Mouse (Mus musculus): ENCODE data around the gene Etaa1.

GRCm38 (mm10) chr11:17952791-17953190, 884 bp downstream of the Etaa1 start:
- TF ChIP-seq NANOG (IDR thresholded peaks at IDR 0.05; ENCODE audit: borderline replicate concordance, low read length) (no peak), CTCF (conservative IDR thresholded peaks at IDR 0.05; ENCODE audit: low read length) (no peak)
